Mouse (Mus musculus) ovary, postnatal 36 days (tissue): ENCODE measurements at regions not wholly inside any gene's neighbourhood (a gene's known extent, or its start where the extent isn't known, plus 50 kb on each side); places are given as distances from the start of the nearest gene placed in this dataset.

Experiments used
- DNase-seq: peaks from one replicate; pipeline ENCODE4 v3.0.0; 2022; ENCODE audit warnings: low spot score, mixed read lengths

DNA sequence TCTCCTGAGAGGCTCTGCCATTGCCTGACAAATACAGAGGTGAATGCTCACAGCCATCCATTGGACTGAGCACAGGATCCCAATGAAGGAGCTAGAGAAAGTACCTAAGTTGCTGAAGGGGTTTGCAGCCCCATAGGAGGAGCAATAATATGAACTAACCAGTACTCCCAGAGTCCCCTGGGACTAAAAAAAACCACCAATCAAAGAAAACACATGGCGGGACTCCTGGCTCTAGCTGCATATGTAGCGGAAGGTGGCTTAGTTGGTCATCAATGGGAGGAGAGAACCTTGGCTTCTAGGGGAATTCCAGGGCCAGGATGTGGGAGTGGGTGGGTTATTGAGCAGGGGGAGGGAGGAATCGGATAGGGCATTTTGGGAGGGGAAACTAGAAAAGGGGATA, 207.8 kb downstream of the Otol1 start:
- DNase-seq = no peak

- DNase-seq = no peak
Measured at GRCm38 (mm10) chr3:70216096-70216495, 208.7 kb downstream of the Otol1 start.

GRCm38 (mm10) chr3:70218757-70219360, 211.4 kb downstream of the Otol1 start:
- no peak for DNase-seq

DNA sequence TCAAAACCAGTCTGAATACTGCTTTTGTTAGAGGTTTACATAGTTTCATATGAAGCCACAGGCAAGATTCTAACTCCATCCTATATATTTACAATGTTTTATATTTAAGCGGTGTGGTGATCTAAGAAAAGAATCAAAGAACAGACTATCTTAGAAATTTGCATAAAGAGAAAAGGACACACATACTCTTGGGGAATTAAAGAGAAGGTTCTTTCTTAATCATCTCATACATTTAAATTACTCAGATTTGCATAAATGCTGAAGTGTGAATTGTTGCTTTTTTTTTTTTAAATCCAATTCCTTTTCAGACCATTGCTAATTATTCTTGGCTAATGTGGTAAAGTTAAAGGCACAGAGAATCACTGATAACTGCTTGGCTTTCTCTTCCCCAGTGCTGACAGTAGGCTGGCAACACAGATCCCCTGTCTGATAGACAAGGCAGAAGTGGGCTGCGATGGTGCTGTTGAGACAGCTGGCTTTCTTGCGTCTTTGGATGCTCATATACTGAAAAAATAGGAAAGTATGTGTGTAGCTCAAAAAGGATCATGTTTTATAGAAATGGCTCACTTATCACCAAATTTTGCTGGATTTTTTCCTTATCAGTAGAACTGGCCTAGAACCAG, 216.1 kb downstream of the Otol1 start:
- DNase-seq = no peak

DNA sequence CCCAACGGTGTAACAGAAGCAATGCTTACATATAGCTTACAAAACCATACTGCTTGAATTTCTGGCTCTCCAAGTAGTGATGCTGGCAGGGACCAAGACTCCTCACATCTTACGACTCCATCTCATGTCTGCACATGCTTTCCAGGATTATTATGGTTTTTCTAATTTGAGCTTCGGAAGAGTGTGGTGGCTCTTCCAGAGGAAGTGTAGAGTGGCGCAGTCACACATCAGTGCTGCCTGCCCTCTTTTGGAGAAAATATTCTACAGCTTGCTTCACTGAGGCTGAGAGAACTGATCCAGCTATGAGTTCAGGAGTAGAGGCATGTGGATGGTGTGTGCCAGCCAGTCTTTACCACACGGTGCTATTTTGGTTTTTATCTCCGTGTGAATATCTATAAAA, 217.4 kb downstream of the Otol1 start:
- DNase-seq = no peak

- no peak for DNase-seq
Measured at GRCm38 (mm10) chr3:70227165-70227564, 219.8 kb downstream of the Otol1 start.

DNA sequence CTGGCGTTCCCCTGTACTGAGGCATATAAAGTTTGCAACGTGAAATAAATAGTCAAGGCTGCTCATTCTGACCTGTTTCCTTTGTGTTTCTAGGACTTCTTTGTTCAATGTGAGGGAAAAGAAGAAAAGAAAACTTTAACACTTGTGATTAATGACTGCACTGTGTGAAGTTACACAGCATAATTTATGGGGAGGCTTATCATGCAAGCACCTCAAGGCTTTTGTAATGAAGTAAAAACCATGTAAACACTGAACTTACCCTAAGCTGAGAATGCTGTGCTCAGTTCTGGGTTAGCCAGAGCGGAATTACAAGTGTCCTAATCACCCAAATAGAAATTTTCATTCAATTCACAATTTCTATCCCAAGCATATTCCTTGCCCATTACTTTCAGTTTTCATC, 241.2 kb downstream of the Otol1 start:
- no peak for DNase-seq

DNA sequence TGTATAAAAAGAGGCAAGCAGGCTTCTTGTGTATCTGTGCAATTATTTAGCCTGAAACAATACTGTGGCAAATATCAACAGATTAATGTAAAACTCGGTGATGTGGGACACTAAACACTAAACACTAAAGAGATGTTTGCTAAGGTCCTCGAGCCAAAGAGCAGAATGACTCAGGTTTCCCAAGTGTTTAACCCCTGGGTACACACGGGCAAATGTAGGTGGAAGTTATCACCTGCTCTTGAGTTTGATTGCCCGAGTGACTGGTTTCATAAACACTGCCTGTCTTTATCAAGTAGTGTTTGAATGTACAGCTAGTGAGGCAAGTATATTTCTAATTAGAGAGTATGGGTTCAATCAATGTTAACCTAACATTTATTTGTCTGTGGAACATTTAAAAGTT, 242.5 kb downstream of the Otol1 start:
- DNase-seq = no peak

DNA sequence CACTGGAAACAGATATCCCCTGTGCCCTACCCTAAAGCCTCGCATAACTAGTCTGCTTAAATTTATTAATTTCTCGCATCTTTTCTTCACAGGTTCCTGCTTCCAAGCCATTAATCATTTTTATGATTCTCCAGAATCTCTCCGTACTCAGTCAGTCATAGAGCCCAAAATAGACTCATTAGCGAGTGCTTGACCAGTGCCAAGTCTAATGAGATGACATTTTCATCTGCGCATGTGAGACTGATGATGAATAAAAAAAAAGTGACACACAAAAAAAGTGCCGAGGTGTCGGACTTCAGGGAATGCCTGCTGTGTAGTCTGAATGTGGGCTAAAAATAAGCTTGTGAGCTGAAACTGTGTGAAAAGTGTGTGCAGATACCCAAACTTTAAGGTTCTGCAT, 243.3 kb downstream of the Otol1 start:
- no peak for DNase-seq

DNA sequence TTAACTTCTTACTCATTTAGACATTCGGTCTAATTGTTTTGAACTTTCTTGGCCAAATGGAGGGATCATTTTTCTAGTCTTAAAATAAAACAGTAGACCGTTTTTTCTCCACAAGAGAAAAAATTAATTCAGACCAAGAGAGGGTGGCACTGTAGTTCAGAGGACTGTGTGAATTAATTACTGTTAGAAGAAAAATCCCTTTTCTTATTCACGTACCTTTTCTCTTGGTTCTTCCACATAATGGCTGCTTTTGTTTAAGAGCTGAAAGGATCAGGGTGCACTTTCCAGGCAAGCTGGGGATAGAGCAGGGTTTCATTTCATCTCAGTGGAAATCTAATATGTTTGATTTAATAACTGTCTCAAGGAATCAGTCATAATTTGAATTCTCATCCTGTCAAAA, 255.9 kb downstream of the Otol1 start:
- DNase-seq = no peak

- DNase-seq = no peak
Measured at GRCm38 (mm10) chr3:70288590-70289388, 281.4 kb downstream of the Otol1 start.

DNA sequence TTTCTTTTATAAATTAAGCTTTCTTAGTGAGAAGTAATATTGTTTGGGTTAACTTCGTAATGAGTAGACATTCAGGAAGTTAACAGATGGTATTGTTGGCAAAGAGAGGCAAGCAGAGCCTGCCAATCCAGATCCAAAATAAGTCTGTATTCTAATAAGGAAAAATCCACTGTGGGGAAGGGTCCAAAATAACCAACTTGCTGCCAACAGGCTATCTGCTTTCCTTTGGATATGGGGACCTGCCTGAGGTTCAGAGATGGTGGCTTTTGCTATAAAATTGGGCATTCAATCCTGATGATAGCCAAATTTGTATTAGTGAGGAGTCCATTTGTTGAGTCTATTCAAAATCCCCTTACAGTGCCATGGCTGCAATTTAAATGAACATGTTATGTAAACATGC, 300.1 kb downstream of the Otol1 start:
- no peak for DNase-seq

GRCm38 (mm10) chr3:70308061-70308461, 300.6 kb downstream of the Otol1 start:
- no peak for DNase-seq

DNA sequence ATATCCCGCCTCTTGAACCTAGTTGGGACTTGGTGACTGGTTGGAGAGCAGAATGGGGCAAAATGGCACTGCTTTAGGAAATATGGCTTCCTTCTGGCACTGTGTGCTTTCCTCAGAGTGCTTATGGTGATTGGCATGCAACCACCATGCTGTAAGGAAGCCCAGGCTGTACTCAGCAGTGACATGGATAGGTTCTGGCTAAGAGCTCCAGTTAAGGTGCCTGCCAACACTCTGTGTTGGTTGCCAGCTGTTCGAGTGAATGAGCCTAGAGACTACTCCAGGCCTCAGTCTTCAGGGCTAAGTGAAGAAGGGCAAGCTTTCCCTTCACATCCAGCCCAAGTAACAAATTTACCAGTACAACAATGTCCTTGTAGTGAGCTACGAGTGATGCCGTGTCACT, 301.9 kb downstream of the Otol1 start:
- no peak for DNase-seq

- DNase-seq = no peak
Measured at GRCm38 (mm10) chr3:70311055-70311454, 303.6 kb downstream of the Otol1 start.

DNA sequence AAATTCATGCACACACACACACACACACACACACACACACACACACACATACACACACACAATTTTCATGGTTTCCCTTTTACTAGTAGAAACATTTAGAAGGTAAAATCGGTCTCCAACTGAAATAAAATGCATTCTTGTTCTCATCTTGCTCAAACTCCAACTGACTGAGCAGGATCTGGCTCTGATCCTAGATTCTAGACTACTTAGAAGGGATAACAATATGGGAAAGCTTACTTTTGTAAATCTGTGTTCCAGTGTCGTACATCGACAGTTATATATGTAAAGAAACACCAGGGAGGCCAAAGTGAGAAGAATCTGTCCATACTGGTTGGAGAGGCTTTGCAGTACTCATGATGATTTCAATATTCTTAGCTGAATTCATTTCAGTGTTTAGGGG, 304.6 kb downstream of the Otol1 start:
- no peak for DNase-seq

GRCm38 (mm10) chr3:70313119-70313868, 305.9 kb downstream of the Otol1 start:
- DNase-seq = no peak

DNA sequence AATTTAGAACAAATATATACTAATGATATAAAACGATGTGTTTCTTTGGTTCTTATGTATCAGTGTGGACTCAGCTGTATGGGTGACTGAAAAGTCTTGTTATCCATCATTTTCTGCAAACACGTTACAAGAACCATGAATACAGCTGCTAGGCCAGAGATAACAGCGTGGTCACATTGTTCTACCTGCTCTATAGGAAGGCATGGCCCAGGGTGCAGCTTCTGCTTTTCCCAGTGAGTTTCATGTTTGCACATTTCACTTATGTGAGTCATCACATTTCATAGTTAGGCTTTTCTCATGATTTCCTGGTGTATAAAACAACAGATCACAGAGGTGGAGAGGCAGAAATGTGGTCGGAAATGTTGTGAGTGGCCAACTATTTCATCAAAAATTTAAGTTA, 306.8 kb downstream of the Otol1 start:
- no peak for DNase-seq

GRCm38 (mm10) chr3:70318377-70318776, 311.0 kb downstream of the Otol1 start:
- no peak for DNase-seq

GRCm38 (mm10) chr3:70319139-70319538, 311.7 kb downstream of the Otol1 start:
- no peak for DNase-seq

- DNase-seq = no peak
Measured at GRCm38 (mm10) chr3:70321161-70321657, 313.8 kb downstream of the Otol1 start.

- no peak for DNase-seq
Measured at GRCm38 (mm10) chr3:70324692-70325091, 317.3 kb downstream of the Otol1 start.
